Comparison of ENCODE assay signal across 15 mouse cellular contexts in the genomic region with DNA sequence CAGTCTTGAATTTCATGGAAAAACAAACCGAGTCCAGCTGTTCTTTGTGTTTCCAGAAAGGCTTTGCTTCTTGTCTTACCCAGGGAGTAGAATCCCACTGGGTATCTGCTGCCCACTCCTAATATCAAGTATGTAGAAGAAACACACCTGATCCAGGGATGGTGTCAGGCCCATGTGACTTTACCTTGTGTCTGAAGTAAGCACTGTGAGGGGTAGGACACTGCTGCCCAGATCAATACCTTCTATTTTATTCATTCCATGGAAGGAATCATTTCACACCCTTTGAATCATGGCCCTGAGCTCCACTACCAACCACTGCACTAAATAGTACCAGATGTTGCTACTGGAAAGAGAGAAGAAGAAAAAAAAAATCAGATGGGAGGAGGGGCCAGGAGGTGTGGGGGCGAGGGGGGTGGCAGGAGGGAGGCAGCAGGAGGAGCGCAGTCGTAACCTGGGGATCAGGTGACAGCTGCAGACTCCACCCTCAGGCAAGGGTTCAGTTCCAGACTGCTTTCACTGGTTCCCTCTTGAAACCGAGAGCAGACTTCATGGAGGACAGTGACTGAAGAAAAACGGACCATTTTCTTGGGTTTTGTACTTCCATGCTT. TPM values are rescaled to one million over a fixed set of nuclear protein-coding genes. Genes with fewer than 3 reads are reported as not detected.
DNase-seq lines count a peak whose midpoint lies in the region; ATAC-seq and TF ChIP-seq lines count a peak whose summit lies in the region.
"Had no signal": no experiment of that assay in that cellular context is flagged by ENCODE, and none has a peak within 500 bp of the region (broad histone marks: within the 10 kb centered on the region; RNA-seq: fewer than 3 reads in every experiment).

No protein-coding gene starts in this region.

- peak overlapping the region; percentile 65 for H3K27ac ChIP-seq in gastrocnemius, adult 2 months
- peak overlapping the region; percentile 92 for H3K27ac ChIP-seq in embryonic fibroblast, embryonic 13.5 days (ENCODE audit: insufficient read depth, low read length)
- H3K27ac ChIP-seq in stomach, postnatal 0 days (replicated peaks), result no peak overlapping the region
- H3K27ac ChIP-seq: forebrain, embryonic 15.5 days; midbrain, embryonic 10.5 days; neural tube, embryonic 13.5 days had no signal

- H3K4me3 ChIP-seq in gastrocnemius, adult 2 months, result no peak overlapping the region; the same call in 1 of the 2 replicates
- H3K4me3 ChIP-seq in embryonic fibroblast, embryonic 13.5 days (ENCODE audit: insufficient read depth, low read length), result no peak overlapping the region
- H3K4me3 ChIP-seq in myocyte, result no peak overlapping the region
- H3K4me3 ChIP-seq in stomach, postnatal 0 days (ENCODE audit: low read depth, low read length), result no peak overlapping the region
- H3K4me3 ChIP-seq: forebrain, embryonic 15.5 days; midbrain, embryonic 10.5 days; neural tube, embryonic 13.5 days had no signal

- H3ac ChIP-seq in myocyte (ENCODE audit: control insufficient read depth, insufficient read length), result no peak overlapping the region

- H3K36me3 ChIP-seq in myocyte (ENCODE audit: control insufficient read depth, insufficient read depth), result peaks cover 18% of the 10 kb centered on the region
- H3K36me3 ChIP-seq in stomach, postnatal 0 days (ENCODE audit: control insufficient read depth, insufficient read depth, low read length), result no peaks in the 10 kb centered on the region
- H3K36me3 ChIP-seq: forebrain, embryonic 15.5 days; neural tube, embryonic 13.5 days had no signal

- H3K27me3 ChIP-seq in myocyte (ENCODE audit: control insufficient read depth, insufficient read depth, insufficient read length), result no peaks in the 10 kb centered on the region
- no peaks in the 10 kb centered on the region for H3K27me3 ChIP-seq in stomach, postnatal 0 days (ENCODE audit: control insufficient read depth, insufficient read depth, low read length)
- H3K27me3 ChIP-seq: forebrain, embryonic 15.5 days; neural tube, embryonic 13.5 days had no signal

- H3K9ac ChIP-seq in stomach, postnatal 0 days (ENCODE audit: low read length), result no peak overlapping the region
- H3K9ac ChIP-seq: forebrain, embryonic 15.5 days; neural tube, embryonic 13.5 days had no signal

- no peaks in the 10 kb centered on the region for H3K9me3 ChIP-seq in stomach, postnatal 0 days (ENCODE audit: control insufficient read depth, low read length)
- H3K9me3 ChIP-seq: forebrain, embryonic 15.5 days; midbrain, embryonic 10.5 days; neural tube, embryonic 13.5 days had no signal

- peaks cover 36% of the 10 kb centered on the region for H3K4me1 ChIP-seq in embryonic fibroblast, embryonic 13.5 days (ENCODE audit: control insufficient read depth, insufficient read depth, low read length)
- peaks cover 4% of the 10 kb centered on the region; the same call in 1 of the 2 replicates for H3K4me1 ChIP-seq in stomach, postnatal 0 days (replicated peaks; ENCODE audit: control insufficient read depth, insufficient read depth)

- DNase-seq in gastrocnemius, adult 2 months, result peak; percentile 36
- DNase-seq in gastrocnemius, adult 8-10 months (ENCODE audit: low spot score in 2 of 2), result no peak
- peak; percentile 48 for DNase-seq in T-cell, adult 2 months (ENCODE audit: low spot score)
- DNase-seq in adrenal gland, postnatal 25 days, result no peak
- DNase-seq in cerebellum, adult 8-10 months, result no peak
- no peak for DNase-seq in stomach, postnatal 0 days (ENCODE audit: low spot score)
- DNase-seq: heart, adult 11 months; heart, postnatal 4 days; lung, adult 18-20 months; right cerebral cortex, postnatal 14 days had no signal

- peaks cover 96% of the 10 kb centered on the region for H3K79me2 ChIP-seq in myocyte (ENCODE audit: control insufficient read depth, insufficient read depth)

- intact Hi-C loops in gastrocnemius, adult 2 months (cut with DNase I), result no loop called here

- no peak for TF ChIP-seq CTCF in gastrocnemius, adult 2 months (IDR thresholded peaks at IDR 0.05)
- TF ChIP-seq CTCF in embryonic fibroblast, embryonic 13.5 days (IDR thresholded peaks at IDR 0.05; ENCODE audit: borderline replicate concordance, insufficient read depth, low read length), result no peak
- no peak for TF ChIP-seq CTCF in stomach, postnatal 0 days (IDR thresholded peaks at IDR 0.05; ENCODE audit: low read depth)

- WGBS in stomach, postnatal 0 days, result 58% methylated on average over 6 of the region's 6 CpGs

- no peak for ATAC-seq in stomach, postnatal 0 days (ENCODE audit: low FRiP score, low TSS enrichment)
- ATAC-seq: forebrain, embryonic 15.5 days had no signal

- H3K4me2 ChIP-seq in myocyte (ENCODE audit: low read depth), result peak overlapping the region; percentile 64
- no peak overlapping the region for H3K4me2 ChIP-seq in stomach, postnatal 0 days (replicated peaks; ENCODE audit: low read depth)
- H3K4me2 ChIP-seq: forebrain, embryonic 15.5 days; neural tube, embryonic 13.5 days had no signal

- TF ChIP-seq EP300 in stomach, postnatal 0 days (optimal IDR thresholded peaks at IDR 0.05), result no peak

- TF ChIP-seq POLR2A in embryonic fibroblast, embryonic 13.5 days (IDR thresholded peaks at IDR 0.05; ENCODE audit: low read depth, low read length), result no peak; the same call in 1 of the 2 replicates
- TF ChIP-seq POLR2A in myocyte (IDR thresholded peaks at IDR 0.05; ENCODE audit: insufficient read length, low read depth), result no peak

TF ChIP-seq in myocyte, 11 proteins besides CTCF, POLR2A, EP300 and RAD21:
- TF ChIP-seq MAX (IDR thresholded peaks at IDR 0.05; ENCODE audit: low read depth), result no peak
- no peak for TF ChIP-seq USF1 (IDR thresholded peaks at IDR 0.05; ENCODE audit: low read depth)
- TF ChIP-seq TCF12 (IDR thresholded peaks at IDR 0.05; ENCODE audit: insufficient read depth, poor library complexity, severe bottlenecking), result no peak
- TF ChIP-seq MYOG (IDR thresholded peaks at IDR 0.05; ENCODE audit: control insufficient read depth in 1 of 3, insufficient read depth in 1 of 3, insufficient read length in 2 of 3, low read depth in 2 of 3), result peak in 1 of 3 experiments; percentile 21
- peak in 1 of 3 experiments; percentile 41 for TF ChIP-seq MYOD1 (IDR thresholded peaks at IDR 0.05; ENCODE audit: control insufficient read depth in 1 of 3, insufficient read length in 2 of 3, low read depth in 2 of 3)

RNA-seq across cellular contexts. Expression of a gene that starts 12.1 kb away (rescaled TPM):
- total RNA-seq in gastrocnemius, adult 2 months (2021), result under 1 TPM; 0.18 to 0.42 TPM
- total RNA-seq in gastrocnemius, adult 8-10 months (2022), result 1 to 10 TPM in 1 of 4 experiments, under 1 TPM in 3; 0.40 to 1.2 (median 0.49) TPM
- 0.54 and 0.68 TPM in 2 replicates for polyA plus RNA-seq in embryonic fibroblast, embryonic 13.5 days (2011; ENCODE audit: insufficient read length, low read depth, missing spikeins)
- polyA plus RNA-seq in myocyte (2012; fragmentation: generic; extraction: Trizol), result 3.2 TPM
- 1.1 and 2.4 TPM in 2 replicates for total RNA-seq in adrenal gland, postnatal 25 days (2021)
- 1.6 and 2.6 TPM in 2 replicates for polyA plus RNA-seq in stomach, postnatal 0 days (2015; fragmentation: Nextera tagmentation; extraction: Ambion mirVana)

RNA-seq across cellular contexts. Expression of a gene that starts 33.1 kb away (rescaled TPM):
- total RNA-seq in gastrocnemius, adult 2 months (2021), result 10 to 100 TPM; 18.4 to 25.0 TPM
- total RNA-seq in gastrocnemius, adult 8-10 months (2022), result 10 to 100 TPM; 18.7 to 31.0 (median 23.8) TPM
- 6.2 and 6.9 TPM in 2 replicates for polyA plus RNA-seq in embryonic fibroblast, embryonic 13.5 days (2011; ENCODE audit: insufficient read length, low read depth, missing spikeins)
- 14.6 TPM for polyA plus RNA-seq in myocyte (2012; fragmentation: generic; extraction: Trizol)
- total RNA-seq in adrenal gland, postnatal 25 days (2021), result 6.6 and 8.6 TPM in 2 replicates
- 4.2 and 6.5 TPM in 2 replicates for polyA plus RNA-seq in stomach, postnatal 0 days (2015; fragmentation: Nextera tagmentation; extraction: Ambion mirVana)

Comparison
In these comparisons a context has a peak if more than half of its experiments do, and no peak if none do; other contexts are left out.
1. DNase-seq: peak in gastrocnemius, adult 2 months (single experiment) and T-cell, adult 2 months (single experiment); none in gastrocnemius, adult 8-10 months (0 of 2), adrenal gland, postnatal 25 days (single experiment), cerebellum, adult 8-10 months (single experiment) and stomach, postnatal 0 days (single experiment).